11 mouse cellular contexts compared by ENCODE assay signal in genomic region chr8:72169098-72169668, GRCm38 (mm10). TPM values are rescaled to one million over a fixed set of nuclear protein-coding genes. Genes with fewer than 3 reads are reported as not detected.
DNase-seq lines count a peak whose midpoint lies in the region; ATAC-seq and TF ChIP-seq lines count a peak whose summit lies in the region.
"Had no signal": no experiment of that assay in that cellular context is flagged by ENCODE, and none has a peak within 500 bp of the region (broad histone marks: within the 10 kb centered on the region; RNA-seq: fewer than 3 reads in every experiment).

No protein-coding gene starts in this region.

- peaks cover 35% of the 10 kb centered on the region for H3K36me3 ChIP-seq in stomach, embryonic 16.5 days (ENCODE audit: control insufficient read depth, insufficient read depth, low read length)
- H3K36me3 ChIP-seq in stomach, postnatal 0 days (ENCODE audit: control insufficient read depth, insufficient read depth, low read length): peaks cover 41% of the 10 kb centered on the region
- H3K36me3 ChIP-seq in intestine, embryonic 15.5 days: peaks cover 45% of the 10 kb centered on the region
- peaks cover 95% of the 10 kb centered on the region for H3K36me3 ChIP-seq in midbrain, embryonic 10.5 days

- WGBS in stomach, embryonic 16.5 days: 77% methylated on average over 3 of the region's 3 CpGs
- 75% methylated on average over 3 of the region's 3 CpGs for WGBS in stomach, postnatal 0 days
- 86% methylated on average over 3 of the region's 3 CpGs for WGBS in intestine, embryonic 15.5 days
- 94% methylated on average over 3 of the region's 3 CpGs for WGBS in midbrain, embryonic 10.5 days

- no peaks in the 10 kb centered on the region for H3K27me3 ChIP-seq in stomach, embryonic 16.5 days (ENCODE audit: control insufficient read depth, insufficient read depth, low read length)
- H3K27me3 ChIP-seq in stomach, postnatal 0 days (ENCODE audit: control insufficient read depth, insufficient read depth, low read length): no peaks in the 10 kb centered on the region
- H3K27me3 ChIP-seq in intestine, embryonic 15.5 days (replicated peaks): no peaks in the 10 kb centered on the region
- H3K27me3 ChIP-seq in midbrain, embryonic 10.5 days (ENCODE audit: low read depth, poor library complexity, severe bottlenecking): no peaks in the 10 kb centered on the region

- intact Hi-C loops in left cerebral cortex, postnatal 25 days (cut with DNase I): no loop called here

- H3K4me1 ChIP-seq in stomach, embryonic 16.5 days (ENCODE audit: control insufficient read depth, insufficient read depth, low read length): no peaks in the 10 kb centered on the region
- H3K4me1 ChIP-seq in stomach, postnatal 0 days (replicated peaks; ENCODE audit: control insufficient read depth, insufficient read depth): no peaks in the 10 kb centered on the region
- H3K4me1 ChIP-seq in intestine, embryonic 15.5 days (replicated peaks): no peaks in the 10 kb centered on the region
- H3K4me1 ChIP-seq in midbrain, embryonic 10.5 days: no peaks in the 10 kb centered on the region
- H3K4me1 ChIP-seq: hindbrain, embryonic 10.5 days had no signal

- H3K9ac ChIP-seq in stomach, embryonic 16.5 days (ENCODE audit: low read length): no peak overlapping the region
- H3K9ac ChIP-seq in stomach, postnatal 0 days (ENCODE audit: low read length): no peak overlapping the region
- H3K9ac ChIP-seq in intestine, embryonic 15.5 days: no peak overlapping the region

- no peak for ATAC-seq in stomach, embryonic 16.5 days (ENCODE audit: insufficient read depth, low FRiP score)
- ATAC-seq in stomach, postnatal 0 days (ENCODE audit: low FRiP score, low TSS enrichment): no peak
- ATAC-seq in intestine, embryonic 15.5 days: 0 out of 2 replicates have a peak, but pooled peaks have one; percentile 9

- no peaks in the 10 kb centered on the region for H3K9me3 ChIP-seq in stomach, embryonic 16.5 days (replicated peaks; ENCODE audit: control insufficient read depth, low read length)
- no peaks in the 10 kb centered on the region for H3K9me3 ChIP-seq in stomach, postnatal 0 days (ENCODE audit: control insufficient read depth, low read length)
- H3K9me3 ChIP-seq in intestine, embryonic 15.5 days: no peaks in the 10 kb centered on the region
- H3K9me3 ChIP-seq in midbrain, embryonic 10.5 days (replicated peaks): no peaks in the 10 kb centered on the region
- H3K9me3 ChIP-seq: hindbrain, embryonic 10.5 days had no signal

- TF ChIP-seq EP300 in stomach, postnatal 0 days (optimal IDR thresholded peaks at IDR 0.05): no peak

- 0 out of 2 replicates have a peak overlapping the region, but pooled peaks have one; percentile 6 for H3K27ac ChIP-seq in stomach, embryonic 16.5 days (ENCODE audit: low read length)
- H3K27ac ChIP-seq in stomach, postnatal 0 days (replicated peaks): no peak overlapping the region
- no peak overlapping the region for H3K27ac ChIP-seq in intestine, embryonic 15.5 days
- H3K27ac ChIP-seq in midbrain, embryonic 10.5 days (replicated peaks): no peak overlapping the region
- H3K27ac ChIP-seq: hindbrain, embryonic 10.5 days had no signal

- DNase-seq in stomach, postnatal 0 days (ENCODE audit: low spot score): no peak
- peak; percentile 90 to 93 for DNase-seq in natural killer cell, adult 2 months (ENCODE audit: low spot score in 2 of 2)
- DNase-seq in right cerebral cortex, adult 2 months (ENCODE audit: low spot score in 2 of 2): no peak
- no peak for DNase-seq in left cerebral cortex, postnatal 25 days (ENCODE audit: low spot score in 2 of 2)
- no peak for DNase-seq in embryo, embryonic 11 days
- DNase-seq in midbrain, embryonic 10.5 days (ENCODE audit: low spot score): no peak

- no peak overlapping the region for H3K4me2 ChIP-seq in stomach, embryonic 16.5 days (ENCODE audit: low read depth, low read length)
- H3K4me2 ChIP-seq in stomach, postnatal 0 days (replicated peaks; ENCODE audit: low read depth): no peak overlapping the region
- H3K4me2 ChIP-seq in intestine, embryonic 15.5 days (replicated peaks): no peak overlapping the region

- no peak overlapping the region for H3K4me3 ChIP-seq in stomach, embryonic 16.5 days (replicated peaks; ENCODE audit: low read length)
- H3K4me3 ChIP-seq in stomach, postnatal 0 days (ENCODE audit: low read depth, low read length): no peak overlapping the region
- H3K4me3 ChIP-seq in intestine, embryonic 15.5 days (replicated peaks): no peak overlapping the region
- H3K4me3 ChIP-seq in midbrain, embryonic 10.5 days: no peak overlapping the region
- H3K4me3 ChIP-seq: hindbrain, embryonic 10.5 days had no signal

- no peak for TF ChIP-seq CTCF in stomach, postnatal 0 days (IDR thresholded peaks at IDR 0.05; ENCODE audit: low read depth)

RNA-seq across cellular contexts. Expression of gene Rab8a, which starts 8.2 kb away (rescaled TPM):
- polyA plus RNA-seq in stomach, embryonic 16.5 days (2015; fragmentation: Nextera tagmentation; extraction: Ambion mirVana): 127 and 155 TPM in 2 replicates
- 84.0 and 88.6 TPM in 2 replicates for polyA plus RNA-seq in stomach, postnatal 0 days (2015; fragmentation: Nextera tagmentation; extraction: Ambion mirVana)
- polyA plus RNA-seq in intestine, embryonic 15.5 days (2015; fragmentation: Nextera tagmentation; extraction: Ambion mirVana): 149 and 159 TPM in 2 replicates
- total RNA-seq in left cerebral cortex, postnatal 25 days (2021): 10 to 100 TPM; 40.9 to 41.9 TPM
- 133 and 145 TPM in 2 replicates for polyA plus RNA-seq in midbrain, embryonic 10.5 days (2016; fragmentation: Nextera tagmentation; extraction: Ambion mirVana)

RNA-seq across cellular contexts. Expression of gene Hsh2d, which starts 20.3 kb away (rescaled TPM):
- polyA plus RNA-seq in stomach, embryonic 16.5 days (2015; fragmentation: Nextera tagmentation; extraction: Ambion mirVana): 1.4 and 2.0 TPM in 2 replicates
- 3.9 TPM in 2 replicates for polyA plus RNA-seq in stomach, postnatal 0 days (2015; fragmentation: Nextera tagmentation; extraction: Ambion mirVana)
- polyA plus RNA-seq in intestine, embryonic 15.5 days (2015; fragmentation: Nextera tagmentation; extraction: Ambion mirVana): 1.5 and 2.0 TPM in 2 replicates
- total RNA-seq in left cerebral cortex, postnatal 25 days (2021): not detected
- polyA plus RNA-seq in midbrain, embryonic 10.5 days (2016; fragmentation: Nextera tagmentation; extraction: Ambion mirVana): 0.07 TPM in 1 of 2 replicates, not detected in the other
- polyA plus RNA-seq: hindbrain, embryonic 10.5 days had no signal

RNA-seq across cellular contexts. Expression of gene Tpm4, which starts 34.4 kb away (rescaled TPM):
- 617 and 647 TPM in 2 replicates for polyA plus RNA-seq in stomach, embryonic 16.5 days (2015; fragmentation: Nextera tagmentation; extraction: Ambion mirVana)
- polyA plus RNA-seq in stomach, postnatal 0 days (2015; fragmentation: Nextera tagmentation; extraction: Ambion mirVana): 330 and 364 TPM in 2 replicates
- 545 and 589 TPM in 2 replicates for polyA plus RNA-seq in intestine, embryonic 15.5 days (2015; fragmentation: Nextera tagmentation; extraction: Ambion mirVana)
- 10 to 100 TPM; 30.2 to 30.9 TPM for total RNA-seq in left cerebral cortex, postnatal 25 days (2021)
- 560 and 595 TPM in 2 replicates for polyA plus RNA-seq in midbrain, embryonic 10.5 days (2016; fragmentation: Nextera tagmentation; extraction: Ambion mirVana)

RNA-seq across cellular contexts. Expression of gene Cib3, which starts 43.5 kb away (rescaled TPM):
- polyA plus RNA-seq in stomach, embryonic 16.5 days (2015; fragmentation: Nextera tagmentation; extraction: Ambion mirVana): not detected in 2 replicates
- 0.45 and 0.79 TPM in 2 replicates for polyA plus RNA-seq in stomach, postnatal 0 days (2015; fragmentation: Nextera tagmentation; extraction: Ambion mirVana)
- polyA plus RNA-seq in intestine, embryonic 15.5 days (2015; fragmentation: Nextera tagmentation; extraction: Ambion mirVana): not detected in 2 replicates
- total RNA-seq in left cerebral cortex, postnatal 25 days (2021): under 1 TPM in 1 of 2 experiments, not detected in 1; 0.53 TPM
- not detected in 2 replicates for polyA plus RNA-seq in midbrain, embryonic 10.5 days (2016; fragmentation: Nextera tagmentation; extraction: Ambion mirVana)
- total RNA-seq: megakaryocyte-erythroid progenitor cell, adult 5-6 weeks had no signal
- polyA plus RNA-seq: hindbrain, embryonic 10.5 days had no signal

RNA-seq across cellular contexts. Expression of gene Gm11034, which starts 44.3 kb away (rescaled TPM):
- polyA plus RNA-seq in stomach, embryonic 16.5 days (2015; fragmentation: Nextera tagmentation; extraction: Ambion mirVana): not detected in 2 replicates
- not detected in 2 replicates for polyA plus RNA-seq in stomach, postnatal 0 days (2015; fragmentation: Nextera tagmentation; extraction: Ambion mirVana)
- not detected in 2 replicates for polyA plus RNA-seq in intestine, embryonic 15.5 days (2015; fragmentation: Nextera tagmentation; extraction: Ambion mirVana)
- total RNA-seq in left cerebral cortex, postnatal 25 days (2021): not detected
- polyA plus RNA-seq in midbrain, embryonic 10.5 days (2016; fragmentation: Nextera tagmentation; extraction: Ambion mirVana): not detected in 2 replicates
- total RNA-seq: megakaryocyte-erythroid progenitor cell, adult 5-6 weeks had no signal
- polyA plus RNA-seq: gonadal fat pad, adult 2 months; hindbrain, embryonic 10.5 days had no signal

Comparison
In these comparisons a context has a peak if more than half of its experiments do, and no peak if none do; other contexts are left out.
1. DNase-seq: peak in natural killer cell, adult 2 months (2 of 2); none in stomach, postnatal 0 days (single experiment), right cerebral cortex, adult 2 months (0 of 2), left cerebral cortex, postnatal 25 days (0 of 2), embryo, embryonic 11 days (single experiment) and midbrain, embryonic 10.5 days (single experiment).